Comparison of ENCODE assay signal across 16 mouse cellular contexts in the genomic region with DNA sequence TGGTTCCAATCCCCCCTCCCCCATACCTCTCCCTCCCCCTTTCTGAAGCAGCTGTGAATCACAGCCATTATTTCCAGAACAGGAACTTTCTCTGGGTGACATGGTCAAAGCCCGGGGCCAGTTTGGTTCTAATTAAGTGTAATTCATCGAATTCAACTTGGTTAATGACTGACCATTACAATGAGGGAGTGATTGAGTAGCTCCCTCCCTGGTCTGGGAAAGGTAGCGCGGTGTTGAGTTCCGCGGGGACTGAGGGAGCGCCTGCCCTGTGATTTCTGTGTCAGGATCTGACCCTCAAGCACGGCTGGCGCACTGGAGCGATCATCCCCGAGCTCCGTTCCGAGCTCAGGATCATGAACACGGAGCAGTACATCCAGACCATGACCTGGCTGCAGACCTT. TPM values are rescaled to one million over a fixed set of nuclear protein-coding genes. Genes with fewer than 3 reads are reported as not detected.
A peak's percentile ranks its signal among the peaks of the same experiment; 100 is the strongest.
DNase-seq lines count a peak whose midpoint lies in the region; ATAC-seq lines count a peak whose summit lies in the region.
"Had no signal": no experiment of that assay in that cellular context is flagged by ENCODE, and none has a peak within 500 bp of the region (broad histone marks: within the 10 kb centered on the region; RNA-seq: fewer than 3 reads in every experiment).

No protein-coding gene starts in this region.

- peaks cover 11% of the 10 kb centered on the region for H3K4me1 ChIP-seq in forebrain, embryonic 12.5 days
- H3K4me1 ChIP-seq in forebrain, embryonic 13.5 days, result peaks cover 14% of the 10 kb centered on the region
- peaks cover under 1% of the 10 kb centered on the region; the same call in 1 of the 2 replicates for H3K4me1 ChIP-seq in neural tube, embryonic 11.5 days (ENCODE audit: control insufficient read depth, insufficient read depth, low read length)
- peaks cover 22% of the 10 kb centered on the region for H3K4me1 ChIP-seq in kidney, embryonic 15.5 days

- H3K4me3 ChIP-seq in forebrain, embryonic 12.5 days (replicated peaks), result no peak overlapping the region
- H3K4me3 ChIP-seq in forebrain, embryonic 13.5 days, result no peak overlapping the region
- no peak overlapping the region for H3K4me3 ChIP-seq in neural tube, embryonic 11.5 days (ENCODE audit: low read depth, low read length)
- no peak overlapping the region for H3K4me3 ChIP-seq in kidney, embryonic 15.5 days (replicated peaks)
- H3K4me3 ChIP-seq: midbrain, embryonic 12.5 days had no signal

- peaks cover 6% of the 10 kb centered on the region for H3K36me3 ChIP-seq in forebrain, embryonic 12.5 days (replicated peaks)
- H3K36me3 ChIP-seq in forebrain, embryonic 13.5 days (ENCODE audit: poor library complexity, severe bottlenecking), result peaks cover 23% of the 10 kb centered on the region; the same call in 1 of the 2 replicates
- no peaks in the 10 kb centered on the region for H3K36me3 ChIP-seq in neural tube, embryonic 11.5 days (ENCODE audit: control insufficient read depth, insufficient read depth, low read length)
- peaks cover 12% of the 10 kb centered on the region; the same call in 1 of the 2 replicates for H3K36me3 ChIP-seq in kidney, embryonic 15.5 days
- H3K36me3 ChIP-seq: midbrain, embryonic 12.5 days had no signal

- no peak overlapping the region for H3K9ac ChIP-seq in forebrain, embryonic 12.5 days
- H3K9ac ChIP-seq in forebrain, embryonic 13.5 days, result no peak overlapping the region
- no peak overlapping the region for H3K9ac ChIP-seq in neural tube, embryonic 11.5 days (ENCODE audit: low read length)
- no peak overlapping the region for H3K9ac ChIP-seq in kidney, embryonic 15.5 days
- H3K9ac ChIP-seq: liver, embryonic 14.5 days; midbrain, embryonic 12.5 days had no signal

- 0 out of 2 replicates have a peak, but pooled peaks cover 6% of the 10 kb centered on the region for H3K9me3 ChIP-seq in forebrain, embryonic 12.5 days
- no peaks in the 10 kb centered on the region for H3K9me3 ChIP-seq in forebrain, embryonic 13.5 days (replicated peaks)
- no peaks in the 10 kb centered on the region for H3K9me3 ChIP-seq in neural tube, embryonic 11.5 days (ENCODE audit: control insufficient read depth, low read length)
- H3K9me3 ChIP-seq in kidney, embryonic 15.5 days (replicated peaks), result no peaks in the 10 kb centered on the region
- H3K9me3 ChIP-seq: midbrain, embryonic 12.5 days had no signal

- peak; percentile 47; the same call in 1 of the 2 replicates for ATAC-seq in forebrain, embryonic 12.5 days (ENCODE audit: low FRiP score)
- no peak for ATAC-seq in forebrain, embryonic 13.5 days
- peak; percentile 41; the same call in 1 of the 2 replicates for ATAC-seq in neural tube, embryonic 11.5 days (ENCODE audit: insufficient read depth, low FRiP score, low TSS enrichment)
- peak; percentile 84 for ATAC-seq in kidney, embryonic 15.5 days (replicated peaks; ENCODE audit: low FRiP score)
- ATAC-seq in granulocyte monocyte progenitor cell, adult 5-6 weeks (replicated peaks; ENCODE audit: poor library complexity, severe bottlenecking), result no peak
- ATAC-seq in erythroid progenitor cell, adult 5-6 weeks (replicated peaks; ENCODE audit: low FRiP score, poor library complexity, severe bottlenecking), result no peak

- H3K27me3 ChIP-seq in forebrain, embryonic 12.5 days, result no peaks in the 10 kb centered on the region
- no peaks in the 10 kb centered on the region for H3K27me3 ChIP-seq in forebrain, embryonic 13.5 days
- no peaks in the 10 kb centered on the region for H3K27me3 ChIP-seq in neural tube, embryonic 11.5 days (ENCODE audit: control insufficient read depth, insufficient read depth, low read length)
- H3K27me3 ChIP-seq in kidney, embryonic 15.5 days, result no peaks in the 10 kb centered on the region
- H3K27me3 ChIP-seq: midbrain, embryonic 12.5 days had no signal

- intact Hi-C loops in left cerebral cortex, postnatal 10 days (cut with DNase I), result no loop called here

- H3K27ac ChIP-seq in forebrain, embryonic 12.5 days, result no peak overlapping the region
- no peak overlapping the region; the same call in 1 of the 2 replicates for H3K27ac ChIP-seq in forebrain, embryonic 13.5 days
- H3K27ac ChIP-seq in neural tube, embryonic 11.5 days (ENCODE audit: low read depth, low read length), result no peak overlapping the region
- peak overlapping the region; percentile 45 for H3K27ac ChIP-seq in kidney, embryonic 15.5 days
- H3K27ac ChIP-seq: liver, embryonic 14.5 days; midbrain, embryonic 12.5 days had no signal

- 45% methylated on average over 14 of the region's 14 CpGs for WGBS in forebrain, embryonic 12.5 days
- whole genome bisulfite sequencing in forebrain, embryonic 13.5 days, result 56% methylated on average over 14 of the region's 14 CpGs
- WGBS in neural tube, embryonic 11.5 days, result 62% methylated on average over 14 of the region's 14 CpGs
- 34% methylated on average over 14 of the region's 14 CpGs for WGBS in kidney, embryonic 15.5 days

- peak overlapping the region; percentile 8; the same call in 1 of the 2 replicates for H3K4me2 ChIP-seq in forebrain, embryonic 12.5 days
- no peak overlapping the region for H3K4me2 ChIP-seq in forebrain, embryonic 13.5 days
- no peak overlapping the region for H3K4me2 ChIP-seq in neural tube, embryonic 11.5 days (ENCODE audit: low read depth)
- peak overlapping the region; percentile 23; the same call in 1 of the 2 replicates for H3K4me2 ChIP-seq in kidney, embryonic 15.5 days
- H3K4me2 ChIP-seq: midbrain, embryonic 12.5 days had no signal

- no peak for DNase-seq in neural tube, embryonic 11.5 days (ENCODE audit: low spot score)
- DNase-seq in neural tube, embryonic 10.5 days (ENCODE audit: extremely low spot score, low spot score), result no peak
- no peak for DNase-seq in left cerebral cortex, postnatal 10 days (ENCODE audit: extremely low spot score in 1 of 2, low spot score in 2 of 2)
- DNase-seq: adrenal gland, adult 2 months; cerebellum, adult 8-10 months; heart, postnatal 10 days; lung, postnatal 4 days; spleen, adult 18-20 months; thymus, postnatal 25 days had no signal

RNA-seq across cellular contexts. Expression of a gene that starts 46.1 kb away (rescaled TPM):
- 2.4 and 2.9 TPM in 2 replicates for polyA plus RNA-seq in forebrain, embryonic 12.5 days (2016; fragmentation: Nextera tagmentation; extraction: Ambion mirVana)
- 3.5 and 4.3 TPM in 2 replicates for polyA plus RNA-seq in forebrain, embryonic 13.5 days (2015; fragmentation: Nextera tagmentation; extraction: Ambion mirVana)
- polyA plus RNA-seq in neural tube, embryonic 11.5 days (2014; fragmentation: Nextera tagmentation; extraction: Ambion mirVana), result 2.2 and 2.6 TPM in 2 replicates
- polyA plus RNA-seq in kidney, embryonic 15.5 days (2015; fragmentation: Nextera tagmentation; extraction: Ambion mirVana), result 1.2 and 1.4 TPM in 2 replicates
- 3.6 and 7.4 TPM in 2 replicates for total RNA-seq in granulocyte monocyte progenitor cell, adult 5-6 weeks (2014; fragmentation: Nextera tagmentation)
- total RNA-seq in granulocyte monocyte progenitor cell, adult 5-6 weeks (2017), result 2.7 and 2.8 TPM in 2 replicates
- total RNA-seq in left cerebral cortex, postnatal 10 days (2021), result 10 to 100 TPM; 65.7 to 68.5 TPM
- 1.4 and 4.6 TPM in 2 replicates for total RNA-seq in erythroid progenitor cell, adult 5-6 weeks (2015; ENCODE audit: low replicate concordance)
- 0.39 and 1.1 TPM in 2 replicates for total RNA-seq in erythroid progenitor cell, adult 5-6 weeks (2017; ENCODE audit: low replicate concordance)

Comparison
In these comparisons a context has a peak if more than half of its experiments do, and no peak if none do; other contexts are left out.
1. ATAC-seq: peak in forebrain, embryonic 12.5 days (single experiment), neural tube, embryonic 11.5 days (single experiment) and kidney, embryonic 15.5 days (single experiment); none in forebrain, embryonic 13.5 days (single experiment), granulocyte monocyte progenitor cell, adult 5-6 weeks (single experiment) and erythroid progenitor cell, adult 5-6 weeks (single experiment).
2. H3K4me2 ChIP-seq: peak in forebrain, embryonic 12.5 days (single experiment) and kidney, embryonic 15.5 days (single experiment); none in forebrain, embryonic 13.5 days (single experiment) and neural tube, embryonic 11.5 days (single experiment).